Mouse (Mus musculus): ENCODE measurements around the gene Plekhf1.
A peak's percentile ranks its signal among the peaks of the same experiment; 100 is the strongest.

The Plekhf1 gene

GRCm38 (mm10) chr7:38218631-38219367 is 9.0 kb downstream of the Plekhf1 start:
- DNase-seq (ENCODE audit: low spot score): no peak

GRCm38 (mm10) chr7:38217417-38218171 is 10.2 kb downstream of the Plekhf1 start:
- peak; percentile 58 for DNase-seq (ENCODE audit: low spot score)

- DNase-seq (ENCODE audit: low spot score): no peak
Measured at GRCm38 (mm10) chr7:38215697-38216096, 12.1 kb downstream of the Plekhf1 start.

- DNase-seq (ENCODE audit: low spot score): no peak
Measured at GRCm38 (mm10) chr7:38215281-38215680, 12.5 kb downstream of the Plekhf1 start.

- no peak for DNase-seq (ENCODE audit: low spot score)
Measured at GRCm38 (mm10) chr7:38214473-38215214, 13.2 kb downstream of the Plekhf1 start.

- no peak for DNase-seq (ENCODE audit: low spot score)
Measured at GRCm38 (mm10) chr7:38212651-38213062, 15.2 kb downstream of the Plekhf1 start.

GRCm38 (mm10) chr7:38209478-38210152 is 18.2 kb downstream of the Plekhf1 start:
- no peak for DNase-seq (ENCODE audit: low spot score)

- DNase-seq (ENCODE audit: low spot score): no peak
Measured at GRCm38 (mm10) chr7:38208969-38209368, 18.8 kb downstream of the Plekhf1 start.

- no peak for DNase-seq (ENCODE audit: low spot score)
Measured at GRCm38 (mm10) chr7:38206564-38206963, 21.3 kb downstream of the Plekhf1 start.

- no peak for DNase-seq (ENCODE audit: low spot score)
Measured at GRCm38 (mm10) chr7:38205801-38206200, 22.0 kb downstream of the Plekhf1 start.

GRCm38 (mm10) chr7:38204314-38204713 is 23.5 kb downstream of the Plekhf1 start:
- no peak for DNase-seq (ENCODE audit: low spot score)

GRCm38 (mm10) chr7:38201290-38201658 is 26.5 kb downstream of the Plekhf1 start:
- no peak for DNase-seq (ENCODE audit: low spot score)

GRCm38 (mm10) chr7:38200606-38201289 is 27.1 kb downstream of the Plekhf1 start:
- DNase-seq (ENCODE audit: low spot score): peak; percentile 85

- DNase-seq (ENCODE audit: low spot score): no peak
Measured at GRCm38 (mm10) chr7:38199907-38200605, 27.8 kb downstream of the Plekhf1 start.

GRCm38 (mm10) chr7:38191571-38191970 is 36.2 kb downstream of the Plekhf1 start:
- DNase-seq (ENCODE audit: low spot score): no peak

- no peak for DNase-seq (ENCODE audit: low spot score)
Measured at GRCm38 (mm10) chr7:38191146-38191545, 36.7 kb downstream of the Plekhf1 start.

GRCm38 (mm10) chr7:38190056-38190835 is 37.6 kb downstream of the Plekhf1 start:
- DNase-seq (ENCODE audit: low spot score): no peak

- DNase-seq (ENCODE audit: low spot score): no peak
Measured at GRCm38 (mm10) chr7:38189136-38189982, 38.5 kb downstream of the Plekhf1 start.

All from ovary, postnatal 14 days (tissue).